Mouse (Mus musculus): ENCODE measurements around the gene Plekhf1. TPM values are rescaled to one million over a fixed set of nuclear protein-coding genes. Genes with fewer than 3 reads are reported as not detected.

The Plekhf1 gene
- polyA plus RNA-seq, 1 experiment from 2014 or later: 1.6 TPM

DNA sequence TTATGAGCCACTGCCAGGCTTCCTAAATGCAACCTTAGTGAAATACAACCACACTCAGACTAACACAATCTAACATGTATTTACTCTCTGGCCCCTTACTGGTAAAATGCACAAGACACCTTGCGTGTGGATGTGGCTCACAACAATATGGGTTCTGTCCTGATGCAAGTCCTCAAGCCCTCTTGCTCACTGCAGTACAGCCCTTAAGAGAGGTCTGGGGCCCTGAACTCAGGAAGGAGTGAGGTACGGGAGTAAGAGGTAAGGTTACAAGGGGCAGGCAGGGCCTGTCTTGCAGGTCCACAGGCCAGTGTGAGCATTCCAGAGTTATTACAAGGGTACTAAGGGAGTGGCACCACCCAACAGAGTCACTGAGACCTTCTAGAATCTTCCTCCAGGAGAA lies 1.6 kb downstream of the Plekhf1 start:
- Histone ChIP-seq H3K27ac (ENCODE audit: low read depth, low read length) (no peak overlapping the region), H3K9me3 (ENCODE audit: control insufficient read depth, low read length) (no peaks in the 10 kb centered on the region), H3K27me3 (ENCODE audit: control insufficient read depth, insufficient read depth, low read length) (no peaks in the 10 kb centered on the region), H3K4me3 (ENCODE audit: low read depth, low read length) (no peak overlapping the region), H3K4me1 (replicated peaks; ENCODE audit: control insufficient read depth, insufficient read depth, low read length) (no peaks in the 10 kb centered on the region; the same call in none of the 2 replicates), H3K9ac (ENCODE audit: low read depth, low read length) (no peak overlapping the region), H3K36me3 (ENCODE audit: control insufficient read depth, insufficient read depth, low read length) (no peaks in the 10 kb centered on the region), H3K4me2 (replicated peaks; ENCODE audit: low read depth, low read length) (no peak overlapping the region)
- no peak for ATAC-seq (ENCODE audit: low FRiP score)
- DNase-seq (ENCODE audit: low spot score): no peak
- WGBS: 81% methylated on average over 2 of the region's 2 CpGs

DNA sequence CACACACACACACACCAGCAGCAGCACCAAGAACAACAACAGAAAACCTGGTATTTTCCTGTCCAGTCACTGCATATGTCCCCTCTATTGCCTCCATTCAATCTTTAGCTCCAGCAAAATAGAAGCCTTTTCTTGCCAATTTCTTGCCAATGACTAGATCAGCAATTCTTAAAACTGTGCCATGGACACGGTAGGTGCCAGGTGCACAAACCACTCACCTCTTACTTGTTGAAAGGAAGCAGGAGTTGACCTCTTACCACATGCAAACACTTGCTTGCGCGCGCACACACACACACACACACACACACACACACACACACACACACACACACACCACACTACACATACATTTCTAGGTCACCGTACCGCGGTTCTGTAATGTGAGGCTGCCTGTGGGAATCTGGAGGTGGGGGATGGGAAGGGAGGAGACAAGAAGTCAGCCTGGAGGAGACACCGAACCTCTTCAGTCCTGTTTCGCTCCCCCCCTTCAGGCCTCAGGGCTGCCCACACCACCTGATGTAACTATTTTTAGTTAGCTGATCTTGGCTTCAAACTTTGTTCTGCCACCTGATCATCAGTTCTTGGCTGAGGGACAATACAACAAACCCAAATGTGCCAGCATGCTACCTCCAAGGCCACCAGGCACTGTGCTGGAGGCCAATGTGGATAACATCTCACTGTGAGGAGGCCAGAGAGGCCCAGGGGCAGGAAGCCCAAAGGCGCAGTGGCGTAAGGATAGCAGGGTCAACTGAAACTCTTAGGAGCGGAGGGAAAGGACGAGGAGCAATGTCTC lies 3.0 kb downstream of the Plekhf1 start:
- Histone ChIP-seq H3K9ac (ENCODE audit: low read depth, low read length) (no peak overlapping the region), H3K36me3 (ENCODE audit: control insufficient read depth, insufficient read depth, low read length) (no peaks in the 10 kb centered on the region), H3K4me2 (replicated peaks; ENCODE audit: low read depth, low read length) (no peak overlapping the region), H3K27me3 (ENCODE audit: control insufficient read depth, insufficient read depth, low read length) (no peaks in the 10 kb centered on the region), H3K4me1 (replicated peaks; ENCODE audit: control insufficient read depth, insufficient read depth, low read length) (no peaks in the 10 kb centered on the region; the same call in none of the 2 replicates), H3K27ac (ENCODE audit: low read depth, low read length) (no peak overlapping the region), H3K9me3 (ENCODE audit: control insufficient read depth, low read length) (no peaks in the 10 kb centered on the region), H3K4me3 (ENCODE audit: low read depth, low read length) (no peak overlapping the region)
- DNase-seq (ENCODE audit: low spot score) (no peak), ATAC-seq (ENCODE audit: low FRiP score) (no peak)
- 82% methylated on average over 13 of the region's 13 CpGs for WGBS

DNA sequence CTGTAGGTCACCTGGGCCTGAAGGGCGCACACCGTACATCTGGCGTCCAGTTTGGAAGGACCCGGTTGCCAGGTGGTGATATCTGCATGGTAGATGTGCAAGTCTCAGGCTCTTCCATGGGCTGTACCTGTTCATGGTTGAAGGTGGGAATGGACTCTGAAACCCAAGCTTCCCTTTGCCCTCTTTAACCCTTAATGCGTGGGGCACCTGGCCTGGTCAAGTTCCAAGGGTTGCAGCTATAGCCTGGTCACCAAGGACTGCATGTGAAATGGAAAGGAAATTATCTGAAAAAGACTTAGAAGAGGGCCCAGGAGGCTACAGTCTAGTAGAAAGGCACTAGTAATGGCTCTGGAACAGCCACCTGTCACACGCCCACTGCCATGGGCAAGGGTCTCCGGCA lies 7.0 kb downstream of the Plekhf1 start:
- no peak overlapping the region for H3K4me2 ChIP-seq (replicated peaks; ENCODE audit: low read depth, low read length)

DNA sequence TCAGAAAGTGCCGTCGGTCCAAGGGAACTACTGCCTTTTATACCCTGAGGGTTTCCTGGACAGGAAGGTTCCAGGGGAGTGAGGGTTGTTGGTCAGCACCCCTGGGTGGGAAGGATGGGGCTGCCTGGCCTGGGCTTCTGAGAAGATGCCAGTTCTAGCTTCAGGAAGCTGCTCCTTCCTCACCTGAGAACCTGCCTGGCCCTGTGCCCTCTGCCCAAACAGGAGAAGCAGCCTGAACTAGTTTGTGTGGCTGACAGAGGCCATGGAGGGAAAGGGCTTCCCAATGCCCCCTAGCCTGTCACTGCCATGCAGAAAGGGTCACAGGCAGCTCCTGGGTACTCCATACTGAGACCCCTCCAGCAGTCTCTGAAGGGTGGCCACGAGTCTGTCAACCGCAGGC lies 8.3 kb downstream of the Plekhf1 start:
- Histone ChIP-seq H3K27me3 (ENCODE audit: control insufficient read depth, insufficient read depth, low read length) (no peaks in the 10 kb centered on the region), H3K4me3 (ENCODE audit: low read depth, low read length) (no peak overlapping the region), H3K4me1 (replicated peaks; ENCODE audit: control insufficient read depth, insufficient read depth, low read length) (no peaks in the 10 kb centered on the region), H3K4me2 (replicated peaks; ENCODE audit: low read depth, low read length) (no peak overlapping the region), H3K36me3 (ENCODE audit: control insufficient read depth, insufficient read depth, low read length) (no peaks in the 10 kb centered on the region), H3K27ac (ENCODE audit: low read depth, low read length) (no peak overlapping the region), H3K9ac (ENCODE audit: low read depth, low read length) (no peak overlapping the region), H3K9me3 (ENCODE audit: control insufficient read depth, low read length) (no peaks in the 10 kb centered on the region)
- WGBS: 87% methylated on average over 4 of the region's 4 CpGs
- DNase-seq (ENCODE audit: low spot score) (no peak), ATAC-seq (ENCODE audit: low FRiP score) (no peak)

More for the DNA sequence above, 7.0 kb downstream of the Plekhf1 start:
- Histone ChIP-seq H3K27me3 (ENCODE audit: control insufficient read depth, insufficient read depth, low read length) (no peaks in the 10 kb centered on the region), H3K4me3 (ENCODE audit: low read depth, low read length) (no peak overlapping the region), H3K36me3 (ENCODE audit: control insufficient read depth, insufficient read depth, low read length) (no peaks in the 10 kb centered on the region), H3K9me3 (ENCODE audit: control insufficient read depth, low read length) (no peaks in the 10 kb centered on the region), H3K27ac (ENCODE audit: low read depth, low read length) (no peak overlapping the region), H3K4me1 (replicated peaks; ENCODE audit: control insufficient read depth, insufficient read depth, low read length) (no peaks in the 10 kb centered on the region), H3K9ac (ENCODE audit: low read depth, low read length) (no peak overlapping the region)
- ATAC-seq (ENCODE audit: low FRiP score): no peak
- WGBS: 94% methylated on average over 7 of the region's 7 CpGs
- DNase-seq (ENCODE audit: low spot score): no peak

DNA sequence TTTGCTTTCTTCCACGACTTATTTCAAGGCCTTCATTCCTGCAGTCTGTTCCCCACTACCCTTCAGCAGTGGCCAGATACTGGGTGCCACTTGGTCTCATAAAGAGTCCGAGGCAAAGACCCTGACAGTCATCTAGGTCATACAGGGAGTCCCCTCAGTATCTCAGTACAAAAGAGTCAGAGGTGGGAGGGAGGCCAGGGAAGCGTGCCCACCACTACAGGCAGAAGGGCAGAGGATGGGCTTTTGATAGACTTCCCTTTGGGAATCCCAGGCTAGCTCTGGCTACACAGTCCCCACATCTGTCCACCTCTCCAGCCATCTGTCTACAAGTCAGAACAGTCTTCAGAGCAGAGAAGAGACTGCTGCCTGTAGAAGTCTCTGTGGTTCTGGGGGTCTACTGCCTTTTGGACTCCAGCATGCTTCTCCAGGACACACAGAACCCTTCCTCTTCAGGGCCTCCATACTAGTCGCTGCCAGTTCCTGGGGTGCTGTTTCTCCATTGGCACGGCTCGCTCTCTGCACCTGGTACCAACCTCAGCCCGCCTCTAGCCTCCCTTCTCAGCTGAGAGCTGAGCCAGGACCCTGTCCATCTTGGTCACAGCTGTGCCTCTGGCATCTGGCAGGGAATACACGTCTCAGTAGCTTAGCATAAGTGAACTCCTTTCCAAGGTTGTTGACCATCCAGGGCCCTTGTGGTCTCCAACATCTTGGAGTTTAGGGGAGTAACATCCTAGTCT lies 9.0 kb downstream of the Plekhf1 start:
- 79% methylated on average over 8 of the region's 8 CpGs for WGBS
- Histone ChIP-seq H3K9me3 (ENCODE audit: control insufficient read depth, low read length) (no peaks in the 10 kb centered on the region), H3K27ac (ENCODE audit: low read depth, low read length) (no peak overlapping the region), H3K36me3 (ENCODE audit: control insufficient read depth, insufficient read depth, low read length) (no peaks in the 10 kb centered on the region), H3K4me1 (replicated peaks; ENCODE audit: control insufficient read depth, insufficient read depth, low read length) (no peaks in the 10 kb centered on the region), H3K4me3 (ENCODE audit: low read depth, low read length) (no peak overlapping the region), H3K9ac (ENCODE audit: low read depth, low read length) (no peak overlapping the region), H3K27me3 (ENCODE audit: control insufficient read depth, insufficient read depth, low read length) (no peaks in the 10 kb centered on the region), H3K4me2 (replicated peaks; ENCODE audit: low read depth, low read length) (no peak overlapping the region)
- DNase-seq (ENCODE audit: low spot score) (no peak), ATAC-seq (ENCODE audit: low FRiP score) (no peak)

DNA sequence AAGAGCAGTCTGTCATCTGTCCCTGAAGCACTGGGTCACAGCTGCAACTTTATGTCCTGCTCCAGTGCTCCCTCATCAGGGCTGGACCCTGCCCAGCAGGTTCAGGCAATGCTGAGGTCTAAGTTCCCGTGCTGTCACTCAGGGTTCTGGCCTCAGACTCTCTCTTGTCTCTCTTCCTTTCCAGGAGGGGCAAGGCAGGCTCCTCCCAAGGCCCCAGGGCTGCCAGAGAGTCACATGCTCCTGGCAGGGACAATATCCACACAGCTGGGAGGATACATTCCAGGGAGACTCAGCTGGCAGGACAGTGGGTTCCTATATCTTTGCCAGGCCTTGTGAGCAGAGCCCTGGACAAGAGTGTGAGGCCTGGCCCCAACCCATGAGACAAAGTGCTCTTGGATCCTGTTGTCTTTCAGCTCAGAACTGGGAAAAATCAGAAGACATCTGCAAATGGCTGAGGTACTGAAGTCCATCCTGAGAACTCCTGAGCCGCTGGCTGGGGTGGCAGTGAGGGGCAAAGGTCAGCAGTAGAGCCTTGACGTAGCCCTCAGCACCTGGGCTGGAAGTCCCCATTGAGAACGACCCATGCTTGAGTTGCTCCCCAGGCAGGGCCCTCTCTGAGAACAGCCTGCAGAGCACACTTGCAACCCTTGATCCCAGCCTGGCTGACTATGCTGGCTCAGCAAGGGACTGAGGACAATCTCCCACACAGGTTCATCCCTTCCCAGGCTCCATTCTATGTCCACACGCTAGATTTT lies 10.2 kb downstream of the Plekhf1 start:
- H3K4me3 ChIP-seq (ENCODE audit: low read depth, low read length): no peak overlapping the region
- H3K27ac ChIP-seq (ENCODE audit: low read depth, low read length): no peak overlapping the region
- no peaks in the 10 kb centered on the region for H3K36me3 ChIP-seq (ENCODE audit: control insufficient read depth, insufficient read depth, low read length)
- ATAC-seq (ENCODE audit: low FRiP score) (no peak), DNase-seq (ENCODE audit: low spot score) (no peak)
- H3K9me3 ChIP-seq (ENCODE audit: control insufficient read depth, low read length): no peaks in the 10 kb centered on the region
- H3K4me2 ChIP-seq (replicated peaks; ENCODE audit: low read depth, low read length): no peak overlapping the region
- 67% methylated on average over 5 of the region's 5 CpGs for WGBS
- no peaks in the 10 kb centered on the region for H3K4me1 ChIP-seq (replicated peaks; ENCODE audit: control insufficient read depth, insufficient read depth, low read length)
- no peak overlapping the region for H3K9ac ChIP-seq (ENCODE audit: low read depth, low read length)
- no peaks in the 10 kb centered on the region for H3K27me3 ChIP-seq (ENCODE audit: control insufficient read depth, insufficient read depth, low read length)

DNA sequence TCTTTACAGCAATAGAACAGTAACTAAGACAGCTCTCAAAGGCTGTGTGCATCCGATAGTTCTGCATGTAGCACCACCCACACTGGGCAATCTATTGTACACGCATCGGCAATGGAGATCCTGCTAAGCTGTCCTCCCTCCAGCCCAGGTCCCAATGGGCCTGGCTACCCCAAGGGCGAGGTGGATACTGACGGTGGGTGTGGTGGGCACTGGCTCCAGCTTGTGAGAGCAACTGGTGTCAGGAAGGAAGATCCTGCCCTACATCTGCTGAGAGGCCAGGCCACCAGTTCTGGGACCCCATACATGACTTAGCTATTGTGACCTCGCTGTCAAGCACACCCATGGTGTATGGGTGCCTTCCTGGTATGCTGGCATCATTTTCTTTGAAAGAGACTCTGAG lies 12.1 kb downstream of the Plekhf1 start:
- H3K27ac ChIP-seq (ENCODE audit: low read depth, low read length): no peak overlapping the region
- ATAC-seq (ENCODE audit: low FRiP score) (no peak), DNase-seq (ENCODE audit: low spot score) (no peak)
- no peak overlapping the region for H3K9ac ChIP-seq (ENCODE audit: low read depth, low read length)
- no peaks in the 10 kb centered on the region for H3K4me1 ChIP-seq (replicated peaks; ENCODE audit: control insufficient read depth, insufficient read depth, low read length)
- H3K36me3 ChIP-seq (ENCODE audit: control insufficient read depth, insufficient read depth, low read length): no peaks in the 10 kb centered on the region
- H3K4me3 ChIP-seq (ENCODE audit: low read depth, low read length): no peak overlapping the region
- WGBS: 90% methylated on average over 6 of the region's 6 CpGs
- H3K27me3 ChIP-seq (ENCODE audit: control insufficient read depth, insufficient read depth, low read length): no peaks in the 10 kb centered on the region
- no peak overlapping the region for H3K4me2 ChIP-seq (replicated peaks; ENCODE audit: low read depth, low read length)
- no peaks in the 10 kb centered on the region for H3K9me3 ChIP-seq (ENCODE audit: control insufficient read depth, low read length)

DNA sequence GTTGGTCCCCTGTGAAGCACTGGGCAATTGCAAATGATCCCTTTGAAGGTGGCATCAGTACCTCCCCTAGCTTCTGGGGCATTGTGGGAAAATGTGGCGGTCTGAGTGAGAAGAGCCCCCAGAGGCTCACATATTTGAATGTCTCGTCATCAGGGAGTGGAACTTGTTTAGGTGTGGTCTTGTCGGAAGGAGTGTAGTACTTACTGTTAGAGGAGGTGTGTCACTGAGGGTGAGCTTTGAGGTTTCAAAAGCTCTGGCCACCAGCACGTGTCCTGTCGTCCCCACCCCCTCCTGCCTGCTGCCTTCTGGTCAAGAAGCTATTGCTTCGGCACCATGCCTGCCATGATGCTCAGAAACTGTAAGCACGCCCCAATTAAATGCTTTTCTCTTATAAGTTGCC lies 12.5 kb downstream of the Plekhf1 start:
- no peaks in the 10 kb centered on the region for H3K36me3 ChIP-seq (ENCODE audit: control insufficient read depth, insufficient read depth, low read length)
- H3K9me3 ChIP-seq (ENCODE audit: control insufficient read depth, low read length): no peaks in the 10 kb centered on the region
- DNase-seq (ENCODE audit: low spot score) (no peak), ATAC-seq (ENCODE audit: low FRiP score) (no peak)
- WGBS: 74% methylated on average over 7 of the region's 7 CpGs
- H3K9ac ChIP-seq (ENCODE audit: low read depth, low read length): no peak overlapping the region
- no peak overlapping the region for H3K4me2 ChIP-seq (replicated peaks; ENCODE audit: low read depth, low read length)
- no peak overlapping the region for H3K4me3 ChIP-seq (ENCODE audit: low read depth, low read length)
- no peaks in the 10 kb centered on the region for H3K4me1 ChIP-seq (replicated peaks; ENCODE audit: control insufficient read depth, insufficient read depth, low read length)
- no peak overlapping the region for H3K27ac ChIP-seq (ENCODE audit: low read depth, low read length)
- H3K27me3 ChIP-seq (ENCODE audit: control insufficient read depth, insufficient read depth, low read length): no peaks in the 10 kb centered on the region
